Mouse (Mus musculus): ENCODE results near the gene Tsga13. TPM values are rescaled to one million over a fixed set of nuclear protein-coding genes. Genes with fewer than 3 reads are reported as not detected.

The Tsga13 gene
- polyA plus RNA-seq (2012): not detected in 2 replicates

GRCm38 (mm10) chr6:30915473-30915872, at the start of gene Tsga13:
TSS of gene Tsga13 (minus strand) at chr6:30915573.

GRCm38 (mm10) chr6:30958736-30959540, 43.6 kb upstream of the Tsga13 start, which contains the start of gene Klf14:
TSS of gene Klf14 (minus strand) at chr6:30959078.

GRCm38 (mm10) chr6:30896195-30896985, 19.0 kb downstream of the Tsga13 start, which contains the start of gene Copg2:
TSS of gene Copg2 (minus strand) at chr6:30896794.

Other genes with a start within 250 kb of the Tsga13 start
- gene Cep41, start 221.8 kb downstream of the Tsga13 start, polyA plus RNA-seq (2012): 22.8 and 27.7 TPM in 2 replicates
- gene Mest, start 192.0 kb downstream of the Tsga13 start, polyA plus RNA-seq (2012): 0.02 and 0.24 TPM in 2 replicates
- gene Copg2, start 18.8 kb downstream of the Tsga13 start, polyA plus RNA-seq (2012): 14.5 and 15.4 TPM in 2 replicates
- not detected in 2 replicates for gene Klf14, start 43.5 kb upstream of the Tsga13 start, polyA plus RNA-seq (2012)